Mouse (Mus musculus): Measurements from ENCODE around the gene Hipk1.

GRCm38 (mm10) chr3:103799507-103799906 lies 8.1 kb upstream of the Hipk1 start:
- no peak for TF ChIP-seq CTCF (IDR thresholded peaks at IDR 0.05; ENCODE audit: low read depth)
- TF ChIP-seq EP300 (IDR thresholded peaks at IDR 0.05; ENCODE audit: low read depth) = peak; percentile 100

All from liver, postnatal 0 days (tissue).